Mouse (Mus musculus): ENCODE measurements around the gene Uts2r. TPM values are rescaled to one million over a fixed set of nuclear protein-coding genes. Genes with fewer than 3 reads are reported as not detected.

Gene Uts2r
- polyA plus RNA-seq (2015; fragmentation: Nextera tagmentation; extraction: Ambion mirVana), result 0.73 and 0.89 TPM in 2 replicates

DNA sequence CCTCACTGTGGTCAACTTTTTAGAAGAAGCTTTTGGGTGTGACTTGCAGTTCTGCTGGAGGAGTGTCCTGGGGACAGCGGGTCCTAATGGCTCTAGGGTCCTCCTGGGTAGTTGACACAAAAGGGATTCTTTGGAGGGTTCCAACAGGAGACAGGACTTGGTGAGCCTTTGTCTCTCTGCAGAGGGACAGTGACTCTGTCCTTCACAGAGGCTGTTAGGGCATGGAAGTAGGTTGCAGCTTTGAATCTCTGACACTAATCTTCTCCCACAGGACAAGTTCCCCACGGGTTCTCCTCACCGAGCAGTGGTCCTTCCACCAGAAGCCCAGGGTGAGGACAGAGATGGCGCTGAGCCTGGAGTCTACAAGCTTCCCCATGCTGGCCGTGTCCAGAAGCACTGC is at the start of gene Uts2r:
TSS of gene Uts2r (plus strand) at position 301 of the 400 bp plus-strand sequence.
- H3K4me3 ChIP-seq (ENCODE audit: low read length), result no peak within 1 kb of the TSS
- no peak for ATAC-seq
- H3K9me3 ChIP-seq (ENCODE audit: control insufficient read depth, low read length), result no peaks in the 10 kb centered on the region
- H3K4me1 ChIP-seq (ENCODE audit: control insufficient read depth, insufficient read depth, low read depth, low read length), result peaks cover 8% of the 10 kb centered on the region
- no peak within 1 kb of the TSS for H3K27ac ChIP-seq (ENCODE audit: low read depth, low read length)
- no peak within 1 kb of the TSS for H3K9ac ChIP-seq (ENCODE audit: low read depth, low read length)
- no peak within 1 kb of the TSS for H3K4me2 ChIP-seq (ENCODE audit: low read length)
- H3K36me3 ChIP-seq (ENCODE audit: control insufficient read depth, insufficient read depth, low read length), result no peaks in the 10 kb centered on the region
- WGBS, result 93% methylated on average over 5 of the region's 5 CpGs
- H3K27me3 ChIP-seq (replicated peaks; ENCODE audit: control insufficient read depth, insufficient read depth, low read length), result peaks cover 5% of the 10 kb centered on the region

DNA sequence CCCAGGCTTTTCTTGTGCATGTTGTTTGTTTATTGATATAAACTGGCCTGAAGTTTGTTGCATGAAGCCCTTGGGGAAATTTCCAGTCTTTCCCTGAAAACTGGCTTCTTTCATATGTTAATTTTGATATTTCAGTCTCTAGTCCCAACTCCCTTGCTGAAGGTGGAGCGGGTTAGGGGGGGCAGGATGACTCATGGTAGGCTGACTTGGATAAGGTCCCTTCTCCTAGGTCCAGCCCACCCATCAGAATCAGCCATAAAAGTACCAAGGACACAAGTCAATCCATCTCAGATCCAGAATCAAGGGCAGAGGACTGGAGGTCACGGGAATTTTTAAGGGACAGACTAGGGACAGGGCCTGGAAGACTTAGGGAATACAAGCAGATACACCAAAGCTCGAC is 49.0 kb upstream of the Uts2r start:
- H3K36me3 ChIP-seq (ENCODE audit: control insufficient read depth, insufficient read depth, low read length), result no peaks in the 10 kb centered on the region
- H3K4me1 ChIP-seq (ENCODE audit: control insufficient read depth, insufficient read depth, low read depth, low read length), result no peaks in the 10 kb centered on the region
- no peak overlapping the region for H3K9ac ChIP-seq (ENCODE audit: low read depth, low read length)
- 86% methylated on average over 3 of the region's 3 CpGs for WGBS
- no peaks in the 10 kb centered on the region for H3K9me3 ChIP-seq (ENCODE audit: control insufficient read depth, low read length)
- H3K4me3 ChIP-seq (ENCODE audit: low read length), result no peak overlapping the region
- no peak overlapping the region for H3K4me2 ChIP-seq (ENCODE audit: low read length)
- no peaks in the 10 kb centered on the region for H3K27me3 ChIP-seq (replicated peaks; ENCODE audit: control insufficient read depth, insufficient read depth, low read length)
- no peak overlapping the region for H3K27ac ChIP-seq (ENCODE audit: low read depth, low read length)
- ATAC-seq, result no peak

DNA sequence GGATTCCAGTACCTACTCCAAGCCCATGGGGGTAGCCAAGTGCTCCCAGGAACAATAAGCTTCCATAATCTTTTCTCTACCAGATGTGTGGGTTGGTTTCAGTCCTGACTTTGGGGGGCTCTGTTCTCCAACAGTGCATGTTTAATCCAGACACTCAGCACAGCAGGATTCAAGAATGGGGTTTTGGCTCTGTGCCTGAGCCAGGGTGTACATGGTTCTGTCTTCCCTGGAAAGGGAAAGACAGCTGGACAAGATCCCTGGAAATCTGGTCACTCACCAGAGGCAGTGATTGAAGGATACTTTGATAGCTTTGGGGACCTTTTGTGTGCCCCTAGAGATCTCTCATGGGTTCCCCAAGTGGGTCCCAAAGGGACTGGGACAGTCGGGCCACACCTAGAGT is 48.5 kb upstream of the Uts2r start:
- WGBS, result 80% methylated on average over 1 of the region's 1 CpGs
- no peaks in the 10 kb centered on the region for H3K9me3 ChIP-seq (ENCODE audit: control insufficient read depth, low read length)
- ATAC-seq, result no peak

DNA sequence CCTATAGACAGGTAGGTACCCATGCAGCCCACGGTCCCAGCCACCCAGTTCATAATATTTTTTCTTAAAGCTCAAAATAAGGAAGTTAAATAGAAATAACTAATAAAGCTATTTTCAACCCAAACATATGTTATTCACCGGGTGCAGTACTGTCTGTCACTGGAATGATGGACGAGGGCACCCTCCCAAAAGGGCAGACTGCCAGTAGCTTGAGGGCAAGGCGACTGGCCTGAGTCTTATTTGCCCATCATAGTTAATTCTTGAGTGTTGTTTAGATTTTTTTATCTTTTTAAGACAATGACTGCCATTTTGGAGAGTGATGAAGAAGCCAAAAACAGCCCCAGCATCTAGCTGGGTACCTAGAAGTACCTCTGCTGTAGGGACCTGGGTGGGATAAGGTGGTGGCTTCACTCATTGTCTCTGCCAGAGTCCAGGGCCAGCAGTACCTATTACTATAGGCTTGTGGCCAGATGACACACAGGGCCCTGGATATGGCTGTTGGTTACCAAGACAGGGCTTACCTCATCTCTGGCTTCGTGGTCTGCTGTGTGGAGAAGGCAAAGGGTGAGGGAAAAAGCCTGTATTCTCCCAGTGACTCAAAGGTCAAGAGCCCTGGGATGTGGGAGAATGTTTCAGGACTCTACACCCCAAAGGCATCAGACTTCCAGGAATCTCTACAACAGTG is 47.8 kb upstream of the Uts2r start:
- WGBS, result 65% methylated on average over 5 of the region's 5 CpGs
- Histone ChIP-seq H3K9ac (ENCODE audit: low read depth, low read length) (no peak overlapping the region), H3K4me3 (ENCODE audit: low read length) (no peak overlapping the region), H3K27me3 (replicated peaks; ENCODE audit: control insufficient read depth, insufficient read depth, low read length) (no peaks in the 10 kb centered on the region), H3K9me3 (ENCODE audit: control insufficient read depth, low read length) (no peaks in the 10 kb centered on the region), H3K27ac (ENCODE audit: low read depth, low read length) (no peak overlapping the region), H3K36me3 (ENCODE audit: control insufficient read depth, insufficient read depth, low read length) (no peaks in the 10 kb centered on the region), H3K4me1 (ENCODE audit: control insufficient read depth, insufficient read depth, low read depth, low read length) (no peaks in the 10 kb centered on the region), H3K4me2 (ENCODE audit: low read length) (no peak overlapping the region)
- no peak for ATAC-seq

More for the DNA sequence above, 48.5 kb upstream of the Uts2r start:
- Histone ChIP-seq H3K27ac (ENCODE audit: low read depth, low read length) (no peak overlapping the region), H3K27me3 (replicated peaks; ENCODE audit: control insufficient read depth, insufficient read depth, low read length) (no peaks in the 10 kb centered on the region), H3K4me3 (ENCODE audit: low read length) (no peak overlapping the region), H3K36me3 (ENCODE audit: control insufficient read depth, insufficient read depth, low read length) (no peaks in the 10 kb centered on the region), H3K4me1 (ENCODE audit: control insufficient read depth, insufficient read depth, low read depth, low read length) (no peaks in the 10 kb centered on the region), H3K4me2 (ENCODE audit: low read length) (no peak overlapping the region), H3K9ac (ENCODE audit: low read depth, low read length) (no peak overlapping the region)

DNA sequence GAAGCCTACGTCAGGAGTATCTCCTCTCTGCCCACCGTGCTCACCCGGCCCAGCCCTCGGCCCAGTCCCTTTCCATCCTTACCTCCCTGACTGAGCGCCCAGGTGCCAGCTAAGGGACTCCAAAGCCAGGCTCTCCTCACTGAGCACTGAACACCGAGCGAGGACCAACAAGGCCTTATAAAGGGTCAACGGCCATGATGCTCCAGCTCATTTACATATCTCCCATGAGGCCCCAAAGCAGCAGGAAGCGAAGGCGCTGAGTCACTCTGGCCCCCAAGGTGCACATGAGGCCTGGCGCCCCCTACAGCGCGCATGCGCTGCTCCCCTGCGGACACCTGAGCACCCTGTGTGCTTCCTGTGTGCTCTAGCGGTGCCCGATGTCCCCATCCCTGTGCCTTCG is 42.0 kb upstream of the Uts2r start:
- 94% methylated on average over 18 of the region's 18 CpGs for whole genome bisulfite sequencing
- no peaks in the 10 kb centered on the region for H3K4me1 ChIP-seq (ENCODE audit: control insufficient read depth, insufficient read depth, low read depth, low read length)
- no peak overlapping the region for H3K9ac ChIP-seq (ENCODE audit: low read depth, low read length)
- H3K4me3 ChIP-seq (ENCODE audit: low read length), result no peak overlapping the region
- no peak for ATAC-seq
- no peak overlapping the region for H3K4me2 ChIP-seq (ENCODE audit: low read length)
- no peaks in the 10 kb centered on the region for H3K27me3 ChIP-seq (replicated peaks; ENCODE audit: control insufficient read depth, insufficient read depth, low read length)
- no peaks in the 10 kb centered on the region for H3K36me3 ChIP-seq (ENCODE audit: control insufficient read depth, insufficient read depth, low read length)
- no peak overlapping the region for H3K27ac ChIP-seq (ENCODE audit: low read depth, low read length)
- no peaks in the 10 kb centered on the region for H3K9me3 ChIP-seq (ENCODE audit: control insufficient read depth, low read length)

DNA sequence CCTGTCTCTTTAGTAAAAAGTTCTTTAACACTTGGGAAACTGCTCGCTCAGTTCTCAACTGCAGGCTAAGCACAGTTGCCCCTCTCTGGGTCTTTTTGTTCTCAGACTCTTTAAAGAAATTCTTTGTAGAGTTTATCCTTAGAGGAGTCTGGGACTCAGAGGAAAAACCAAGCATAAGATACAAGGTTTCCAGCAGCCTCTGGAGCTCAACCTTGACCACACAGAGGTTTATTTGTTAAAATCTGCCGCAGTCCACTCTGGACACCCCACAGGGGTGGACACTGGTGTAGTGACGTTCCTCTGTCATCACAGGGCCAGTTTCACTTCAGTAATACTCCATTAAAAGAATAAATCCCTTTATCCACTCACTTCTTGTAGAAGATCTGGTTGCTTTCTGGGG is 41.5 kb upstream of the Uts2r start, which contains the start of gene Tex19.2:
TSS of gene Tex19.2 (minus strand) at position 101 of the 400 bp plus-strand sequence.
- Histone ChIP-seq H3K4me3 (ENCODE audit: low read length) (no peak within 1 kb of the TSS), H3K36me3 (ENCODE audit: control insufficient read depth, insufficient read depth, low read length) (no peaks in the 10 kb centered on the region), H3K27ac (ENCODE audit: low read depth, low read length) (no peak within 1 kb of the TSS), H3K27me3 (replicated peaks; ENCODE audit: control insufficient read depth, insufficient read depth, low read length) (no peaks in the 10 kb centered on the region), H3K9ac (ENCODE audit: low read depth, low read length) (no peak within 1 kb of the TSS), H3K4me1 (ENCODE audit: control insufficient read depth, insufficient read depth, low read depth, low read length) (no peaks in the 10 kb centered on the region), H3K9me3 (ENCODE audit: control insufficient read depth, low read length) (no peaks in the 10 kb centered on the region), H3K4me2 (ENCODE audit: low read length) (no peak within 1 kb of the TSS)
- WGBS, result 66% methylated on average over 3 of the region's 3 CpGs
- no peak for ATAC-seq

DNA sequence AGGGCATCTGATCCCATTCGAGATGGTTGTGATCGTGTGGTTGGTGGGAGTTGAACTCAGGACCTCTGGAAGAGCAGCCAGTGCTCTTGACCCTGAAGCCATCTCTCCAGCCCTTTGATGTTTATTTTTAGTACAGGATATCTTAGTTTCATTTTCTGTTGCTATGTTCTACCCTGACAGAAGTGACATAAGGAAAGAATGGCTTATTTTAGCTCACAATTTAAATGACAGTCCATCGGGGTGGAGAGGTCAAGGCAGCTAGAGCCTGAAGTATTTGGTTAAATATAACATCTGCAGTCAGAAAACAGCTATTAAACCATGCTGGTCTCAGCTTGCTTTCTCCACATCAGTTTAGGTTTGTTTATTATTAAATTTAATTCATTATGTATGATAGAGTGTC is 38.9 kb upstream of the Uts2r start:
- Histone ChIP-seq H3K4me1 (ENCODE audit: control insufficient read depth, insufficient read depth, low read depth, low read length) (no peaks in the 10 kb centered on the region), H3K36me3 (ENCODE audit: control insufficient read depth, insufficient read depth, low read length) (no peaks in the 10 kb centered on the region), H3K9ac (ENCODE audit: low read depth, low read length) (no peak overlapping the region), H3K4me2 (ENCODE audit: low read length) (no peak overlapping the region), H3K4me3 (ENCODE audit: low read length) (no peak overlapping the region), H3K27me3 (replicated peaks; ENCODE audit: control insufficient read depth, insufficient read depth, low read length) (no peaks in the 10 kb centered on the region), H3K27ac (ENCODE audit: low read depth, low read length) (no peak overlapping the region), H3K9me3 (ENCODE audit: control insufficient read depth, low read length) (no peaks in the 10 kb centered on the region)
- no peak for ATAC-seq
- WGBS, result 84% methylated on average over 3 of the region's 3 CpGs

DNA sequence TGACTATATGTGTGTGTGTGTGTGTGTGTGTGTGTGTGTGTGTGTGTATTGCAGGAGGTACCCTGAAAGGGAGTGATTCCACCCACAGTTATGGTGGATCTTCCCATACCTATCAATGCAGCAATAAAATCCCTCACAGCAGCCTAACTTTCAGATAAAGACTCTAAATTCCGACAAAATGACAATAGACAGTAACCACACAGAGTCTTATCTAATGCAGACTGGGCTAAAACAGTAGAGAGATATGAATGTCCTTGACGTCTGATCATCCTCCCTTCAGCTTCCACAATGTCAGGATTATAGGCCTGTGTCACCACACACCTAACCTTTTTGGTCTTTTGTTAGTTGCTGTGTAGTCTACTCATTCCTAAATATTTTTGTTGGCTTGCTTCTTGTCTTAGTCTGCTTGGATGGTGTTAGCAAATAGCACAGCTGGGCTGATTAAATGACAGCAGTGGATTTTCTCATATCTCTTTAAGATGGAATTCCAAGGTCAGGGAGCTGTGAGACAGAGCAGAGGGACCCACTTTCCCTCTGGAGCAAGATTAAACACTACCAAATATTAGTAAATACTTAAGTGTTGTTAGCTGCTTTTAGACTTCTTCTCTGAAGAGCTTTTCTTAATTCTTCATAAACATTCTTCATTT is 37.9 kb upstream of the Uts2r start:
- no peak for ATAC-seq
- Histone ChIP-seq H3K27ac (ENCODE audit: low read depth, low read length) (no peak overlapping the region), H3K27me3 (replicated peaks; ENCODE audit: control insufficient read depth, insufficient read depth, low read length) (no peaks in the 10 kb centered on the region), H3K9ac (ENCODE audit: low read depth, low read length) (no peak overlapping the region), H3K9me3 (ENCODE audit: control insufficient read depth, low read length) (no peaks in the 10 kb centered on the region), H3K4me1 (ENCODE audit: control insufficient read depth, insufficient read depth, low read depth, low read length) (no peaks in the 10 kb centered on the region), H3K36me3 (ENCODE audit: control insufficient read depth, insufficient read depth, low read length) (no peaks in the 10 kb centered on the region), H3K4me2 (ENCODE audit: low read length) (no peak overlapping the region), H3K4me3 (ENCODE audit: low read length) (no peak overlapping the region)
- 88% methylated on average over 2 of the region's 2 CpGs for WGBS

DNA sequence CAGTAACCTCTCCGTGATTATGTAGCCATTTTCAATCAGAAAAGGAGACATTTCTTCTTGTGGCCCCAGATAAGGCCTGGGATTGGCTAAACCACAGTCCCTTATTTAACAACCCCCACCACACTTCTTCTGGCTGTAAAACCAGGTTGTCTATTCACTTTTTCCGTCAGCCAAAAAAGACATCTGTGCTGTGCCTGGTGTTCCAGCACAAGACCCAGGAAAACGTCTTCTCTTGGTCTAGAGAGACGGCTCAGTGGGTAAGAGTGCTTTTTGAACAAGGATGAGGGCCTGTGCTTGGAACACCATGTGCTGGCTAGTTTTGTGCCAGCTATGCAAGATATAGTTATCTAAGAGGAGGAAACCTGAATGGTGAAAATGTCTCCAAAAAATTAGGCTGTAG is 36.6 kb upstream of the Uts2r start:
- no peak overlapping the region for H3K4me2 ChIP-seq (ENCODE audit: low read length)
- no peak overlapping the region for H3K9ac ChIP-seq (ENCODE audit: low read depth, low read length)
- ATAC-seq, result no peak
- H3K4me3 ChIP-seq (ENCODE audit: low read length), result no peak overlapping the region
- no peaks in the 10 kb centered on the region for H3K36me3 ChIP-seq (ENCODE audit: control insufficient read depth, insufficient read depth, low read length)
- no peaks in the 10 kb centered on the region for H3K27me3 ChIP-seq (replicated peaks; ENCODE audit: control insufficient read depth, insufficient read depth, low read length)
- no peaks in the 10 kb centered on the region for H3K4me1 ChIP-seq (ENCODE audit: control insufficient read depth, insufficient read depth, low read depth, low read length)
- 91% methylated on average over 4 of the region's 4 CpGs for WGBS
- H3K9me3 ChIP-seq (ENCODE audit: control insufficient read depth, low read length), result no peaks in the 10 kb centered on the region
- H3K27ac ChIP-seq (ENCODE audit: low read depth, low read length), result no peak overlapping the region

Measured in hindbrain, embryonic 16.5 days (tissue).